Mouse (Mus musculus) testis, adult 2 months (tissue): Measurements from ENCODE around the gene Rpl18.

Experiments
- CTCF ChIP-seq: fragments of 200-500 bp; IDR thresholded peaks from 2 replicates; pipeline ENCODE4 v1.5.1; 2012; ENCODE audit warnings: low read depth, mild to moderate bottlenecking, inconsistent platforms, low read length, moderate library complexity; ENCODE audit not compliant: control insufficient read depth, insufficient read depth, insufficient replicate concordance
- POLR2A ChIP-seq: fragments of 200-500 bp; IDR thresholded peaks from 2 replicates; pipeline ENCODE4 v1.6.1; 2012; ENCODE audit warnings: low read depth, mild to moderate bottlenecking, inconsistent platforms, low read length, moderate library complexity; ENCODE audit not compliant: control insufficient read depth

DNA sequence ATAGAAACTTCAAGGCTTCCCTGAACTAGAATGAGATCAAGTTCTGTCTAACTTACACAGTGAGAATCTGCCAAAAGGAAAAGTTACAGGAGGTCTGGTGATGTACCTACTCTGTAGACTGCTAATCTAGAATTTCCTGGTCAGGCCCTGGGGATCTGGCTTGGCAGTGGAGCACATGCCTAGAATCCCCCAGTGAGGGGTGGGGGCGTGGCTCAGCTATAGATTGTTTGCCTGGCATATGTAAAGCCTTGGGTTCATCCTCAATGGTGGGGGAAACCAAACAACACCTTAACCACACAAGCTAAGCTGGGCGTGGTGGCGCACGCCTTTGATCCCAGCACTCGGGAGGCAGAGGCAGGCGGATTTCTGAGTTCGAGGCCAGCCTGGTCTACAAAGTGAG, 17.4 kb upstream of the Rpl18 start:
- TF ChIP-seq CTCF: no peak
- no peak for TF ChIP-seq POLR2A
